Mouse (Mus musculus) cerebellum, postnatal 36 days (tissue): ENCODE measurements around the gene Sap30bp.

Source experiments
- DNase-seq, 2 experiments: peaks; one replicate each; pipeline ENCODE4 v3.0.0; 2021 to 2022; ENCODE audit warnings: mixed read lengths in 2 of 2

Sap30bp gene

DNA sequence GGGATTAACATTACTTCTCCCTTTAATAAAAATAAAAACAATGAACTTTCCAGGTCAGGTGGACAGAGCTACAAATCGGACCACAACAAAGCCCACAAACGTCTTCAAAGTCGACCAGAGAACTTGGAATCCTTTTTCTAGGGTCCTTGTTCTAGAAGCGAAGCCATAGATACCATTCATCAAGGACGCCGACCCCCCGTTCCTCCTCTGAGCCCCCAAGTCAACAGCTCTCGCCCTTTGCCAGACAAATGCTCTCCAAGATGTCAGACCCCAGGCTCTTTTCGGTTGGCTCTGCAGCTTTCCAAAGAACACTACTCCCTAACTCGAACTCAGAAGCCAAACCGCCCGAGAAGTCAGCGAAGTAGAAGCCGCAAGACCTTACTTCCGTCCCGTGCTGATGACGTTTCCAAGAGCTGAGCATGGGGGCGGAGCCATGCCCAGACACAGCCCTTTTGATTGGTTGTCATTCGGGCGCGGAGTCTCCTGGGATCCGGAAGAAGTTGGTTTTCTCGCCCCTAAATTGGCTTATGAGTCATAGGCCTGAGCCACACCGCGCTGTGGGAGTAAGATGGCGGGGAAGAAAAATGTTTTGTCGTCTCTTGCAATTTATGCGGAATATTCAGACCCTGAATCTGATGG lies at the start of gene Sap30bp, which contains the start of gene Recql5:
TSS of gene Sap30bp (plus strand) at position 175 of the 639 bp plus-strand sequence.
TSS of gene Recql5 (minus strand) at position 370 of the 639 bp plus-strand sequence.
- DNase-seq, result peak; percentile 96 to 99

DNA sequence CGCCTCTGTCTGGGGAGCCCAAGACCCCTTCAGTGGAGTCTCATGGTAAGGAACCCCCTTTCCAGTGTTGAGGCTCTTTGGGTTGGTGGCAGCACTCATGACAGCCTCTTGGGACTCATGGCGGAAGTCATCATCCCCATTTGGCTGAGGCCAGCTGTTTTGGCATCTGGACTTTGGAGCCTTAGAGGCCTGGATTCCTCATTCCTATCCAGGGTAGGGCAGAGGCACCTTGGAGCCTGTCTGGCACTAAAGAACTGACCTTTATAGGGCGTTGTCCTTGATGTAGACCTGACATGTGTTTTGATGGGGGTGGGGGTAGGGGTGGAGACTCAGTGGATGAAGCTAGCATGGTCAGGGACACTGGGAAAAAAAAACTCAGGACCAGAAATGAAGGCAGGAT lies 48.7 kb upstream of the Sap30bp start:
- no peak for DNase-seq

DNA sequence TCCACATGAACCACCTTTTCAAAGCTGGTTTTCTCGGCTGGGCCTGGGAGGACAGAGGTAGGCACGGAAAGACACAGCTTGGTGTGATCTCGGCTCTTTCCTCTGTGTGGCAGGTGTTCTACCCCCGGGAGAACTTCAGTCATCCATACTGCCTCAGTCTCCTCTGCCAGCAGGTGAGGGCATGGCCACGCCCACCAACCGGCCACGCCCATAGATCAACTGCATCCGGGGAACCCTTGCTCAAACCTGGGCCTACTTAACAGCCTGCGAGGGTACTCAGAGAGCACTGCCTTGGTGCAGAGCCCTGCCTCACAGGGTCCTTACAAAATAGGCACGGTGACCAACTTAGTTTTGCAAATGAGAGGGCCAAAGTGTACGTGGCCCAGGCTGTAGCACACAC lies 47.8 kb upstream of the Sap30bp start:
- no peak for DNase-seq

DNA sequence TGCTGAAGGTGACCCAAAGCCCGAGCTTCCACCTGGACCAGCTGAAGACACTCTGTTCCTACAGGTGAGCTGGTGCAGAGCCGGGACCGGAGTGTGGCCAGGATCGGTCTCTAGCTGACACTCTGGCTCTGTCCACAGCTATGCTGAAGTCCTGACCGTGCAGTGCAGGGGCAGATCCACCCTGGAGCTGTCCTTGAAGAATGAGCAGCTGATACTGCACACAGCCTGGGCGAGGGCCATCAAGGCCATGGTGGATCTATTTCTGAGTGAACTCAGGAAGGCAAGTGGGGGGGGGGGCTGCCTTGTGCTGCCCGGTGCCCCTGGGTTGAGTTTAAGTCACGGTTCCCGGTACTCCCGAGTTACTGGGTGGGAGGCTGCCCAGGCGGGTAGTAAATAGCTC lies 46.6 kb upstream of the Sap30bp start:
- no peak for DNase-seq

DNA sequence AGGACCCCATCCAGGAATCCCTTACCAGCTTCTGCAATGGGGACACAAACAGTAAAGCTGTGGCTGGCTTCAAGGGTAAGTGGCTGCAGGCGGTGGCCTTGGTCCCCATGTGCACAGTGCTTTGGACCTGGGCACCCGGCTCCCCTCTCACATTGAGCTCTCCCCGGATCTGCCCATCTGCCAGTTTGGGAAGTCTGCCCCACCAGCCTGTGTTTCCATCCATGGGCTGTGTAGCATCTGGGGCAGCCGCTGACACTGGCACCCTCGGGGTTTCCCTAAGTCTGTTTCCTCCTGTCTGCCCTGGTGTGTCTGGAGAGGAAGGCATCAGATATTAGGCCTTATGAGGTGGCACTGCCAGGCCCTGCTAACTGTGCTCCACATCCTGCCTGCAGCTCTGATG lies 45.1 kb upstream of the Sap30bp start:
- DNase-seq, result no peak

DNA sequence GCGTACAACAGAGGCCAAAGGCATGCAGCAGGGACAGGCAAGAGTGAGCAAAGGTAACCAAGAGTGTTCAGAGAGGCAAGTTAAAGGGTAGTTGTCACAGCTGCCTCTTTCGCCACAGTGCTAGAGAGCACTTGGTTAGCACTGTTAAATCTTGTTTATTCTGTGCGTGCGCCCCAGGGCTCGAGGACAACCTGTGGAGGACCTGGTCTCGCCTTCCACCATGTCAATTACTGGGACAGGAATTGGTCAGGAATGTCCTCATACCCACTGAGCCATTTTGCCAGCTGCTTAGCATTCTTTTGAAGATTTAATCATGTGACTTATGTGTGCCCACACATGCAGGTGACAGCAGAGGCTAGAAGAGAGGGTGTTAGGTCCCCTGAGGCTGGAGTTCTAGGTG lies 43.9 kb upstream of the Sap30bp start:
- DNase-seq, result no peak

DNA sequence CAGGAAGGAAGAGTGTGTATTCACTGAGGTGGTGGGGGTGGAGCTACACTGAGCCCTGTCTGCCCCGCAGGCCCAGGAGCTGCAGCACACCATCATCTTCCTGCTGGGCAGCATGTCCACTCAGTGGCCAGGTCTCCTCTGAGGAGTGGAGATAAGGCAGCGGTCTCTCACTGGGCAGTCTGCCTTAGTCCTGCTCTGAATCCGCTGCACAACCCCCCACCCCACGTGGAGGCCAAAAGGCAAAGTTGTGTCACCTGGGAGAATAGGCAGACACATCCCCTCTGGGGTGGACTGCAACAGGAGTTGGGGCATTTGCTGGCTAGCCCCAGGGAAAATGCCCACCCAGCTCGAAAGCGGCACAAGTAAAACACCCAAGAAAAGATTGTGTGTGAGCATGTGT lies 40.9 kb upstream of the Sap30bp start:
- no peak for DNase-seq

DNA sequence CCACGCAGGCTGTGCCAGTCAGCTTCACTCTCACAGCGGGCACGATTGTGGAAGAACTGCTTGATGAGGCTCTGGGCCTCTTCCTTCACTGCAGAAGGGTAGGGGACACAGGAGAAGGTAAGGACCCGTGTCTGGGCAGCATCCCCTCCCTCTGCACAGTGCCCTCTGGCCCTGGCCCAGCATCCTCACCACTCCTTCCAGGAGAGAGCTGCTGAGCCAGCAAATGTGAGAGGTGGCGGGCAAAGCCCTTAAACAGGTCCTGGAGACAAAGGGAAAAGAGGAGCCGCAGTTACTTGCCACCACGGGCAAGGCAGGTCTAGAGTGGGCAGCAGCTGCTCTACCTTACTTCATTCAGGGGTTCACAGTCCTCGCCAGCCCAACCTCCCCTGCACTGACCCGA lies 40.0 kb upstream of the Sap30bp start:
- DNase-seq, result no peak

DNA sequence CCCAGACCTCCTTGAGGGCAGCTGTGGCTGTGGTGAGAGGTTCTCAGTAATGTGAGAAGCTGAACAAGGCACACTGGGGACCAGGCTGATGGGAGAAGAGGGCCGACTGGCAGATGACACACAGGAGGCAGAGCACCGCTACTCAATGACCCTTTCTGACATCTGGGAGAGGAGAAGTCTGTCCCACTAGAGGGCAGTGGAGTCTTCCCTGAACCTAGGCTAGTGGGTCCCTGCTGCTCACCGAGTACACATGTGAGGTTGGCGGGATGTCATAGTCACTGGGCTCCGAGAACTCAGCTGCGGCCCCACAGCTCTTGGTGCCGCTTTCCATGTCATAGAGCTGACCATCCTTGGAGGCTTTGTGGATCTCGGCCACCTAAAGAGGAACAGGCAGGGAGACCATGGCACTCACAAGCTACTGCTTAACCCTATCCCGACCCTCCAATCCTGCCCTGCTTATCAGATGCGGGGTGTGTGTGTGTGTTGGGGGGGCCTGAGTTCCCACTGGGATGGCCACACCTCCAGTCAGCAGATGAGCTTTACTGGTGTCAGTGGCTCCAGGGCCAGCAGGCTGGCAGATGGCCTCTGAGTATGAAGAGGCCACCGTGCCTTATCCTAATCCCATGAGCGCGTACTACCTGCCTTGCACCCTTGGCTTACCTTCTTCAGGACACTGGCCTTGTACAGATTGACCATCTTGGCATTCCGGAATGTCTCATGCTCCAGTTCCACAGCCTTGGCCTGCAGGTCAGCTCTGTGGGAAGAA lies 38.1 kb upstream of the Sap30bp start:
- peak; percentile 40 to 55 for DNase-seq

DNA sequence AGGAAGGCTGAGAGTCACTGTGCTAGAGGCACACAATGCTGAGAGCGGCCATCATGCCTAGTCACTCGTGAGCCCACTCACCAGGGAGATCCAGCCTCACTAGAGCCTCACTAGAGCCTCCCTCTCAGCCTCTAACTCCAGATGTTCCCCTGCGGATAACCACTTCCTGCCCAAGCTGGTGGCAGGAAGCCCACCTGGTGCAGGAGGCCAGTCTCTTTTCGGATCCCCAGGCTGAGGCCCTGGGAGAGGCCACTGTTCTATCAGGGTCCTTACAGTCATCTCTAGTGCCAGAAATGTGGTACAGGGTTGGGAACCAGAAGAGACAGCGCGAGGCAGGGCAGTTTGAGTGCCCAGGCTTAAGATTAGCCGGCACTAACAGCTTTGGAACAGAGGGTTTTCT lies 34.6 kb upstream of the Sap30bp start:
- no peak for DNase-seq

DNA sequence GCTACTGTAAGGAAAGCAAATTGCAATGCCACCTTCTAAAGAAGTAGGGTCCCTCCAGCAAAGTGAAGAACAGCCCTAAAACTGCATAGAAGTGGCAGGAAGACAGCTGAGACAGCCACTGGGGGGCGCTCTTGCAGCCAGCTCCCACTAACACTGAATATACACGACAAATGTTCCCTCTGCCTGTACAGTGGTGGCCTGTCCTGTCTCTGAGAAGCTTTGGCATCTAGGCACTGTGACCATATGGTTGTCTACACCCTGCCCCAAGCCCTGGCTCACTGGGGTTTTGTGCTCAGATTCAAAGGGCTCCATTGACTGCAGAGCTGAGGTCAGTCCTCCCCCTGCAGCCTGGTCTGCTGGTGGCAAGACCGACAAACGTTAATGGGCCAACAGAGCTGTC lies 34.2 kb upstream of the Sap30bp start:
- peak; percentile 75 to 81 for DNase-seq

DNA sequence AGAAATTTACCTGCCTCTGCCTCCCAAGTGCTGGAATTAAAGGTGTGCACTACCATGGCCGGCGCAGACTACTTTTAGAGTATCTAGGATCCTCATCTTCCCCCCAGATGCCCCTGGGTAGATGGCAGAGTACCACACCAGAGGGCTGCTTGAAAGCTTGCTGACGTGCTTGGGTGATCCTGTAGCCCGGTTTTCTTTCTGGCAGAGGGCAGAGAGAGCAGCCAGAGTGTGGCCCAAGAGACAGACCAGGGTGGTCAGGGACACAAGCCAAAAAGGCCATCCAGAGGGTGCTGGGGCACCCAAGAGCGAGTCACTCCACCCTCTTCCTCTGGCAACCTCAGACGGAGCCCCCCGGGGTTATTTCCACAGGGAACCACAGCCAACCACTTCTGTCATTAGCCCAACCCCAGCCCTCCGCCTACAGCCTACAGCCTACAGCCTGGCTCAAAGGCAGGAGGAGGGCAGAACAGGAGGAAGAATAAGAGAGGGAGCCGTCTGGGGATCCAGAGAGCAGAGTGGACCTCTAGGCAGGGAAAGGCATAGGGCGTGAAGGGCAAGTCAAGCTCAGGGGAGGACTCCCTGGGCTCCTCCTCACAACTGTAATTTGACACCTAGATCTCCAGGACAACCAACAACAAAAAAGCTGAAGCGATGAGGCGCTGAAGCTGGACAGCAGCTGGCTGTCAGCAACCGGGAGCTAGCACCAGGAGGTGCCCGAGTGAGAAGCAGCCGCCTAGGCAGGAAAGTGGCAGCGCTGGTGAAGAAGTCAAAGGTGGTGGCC lies 33.4 kb upstream of the Sap30bp start, which contains the start of gene Smim5:
TSS of gene Smim5 (plus strand) at position 481 of the 781 bp plus-strand sequence.
- no peak for DNase-seq

DNA sequence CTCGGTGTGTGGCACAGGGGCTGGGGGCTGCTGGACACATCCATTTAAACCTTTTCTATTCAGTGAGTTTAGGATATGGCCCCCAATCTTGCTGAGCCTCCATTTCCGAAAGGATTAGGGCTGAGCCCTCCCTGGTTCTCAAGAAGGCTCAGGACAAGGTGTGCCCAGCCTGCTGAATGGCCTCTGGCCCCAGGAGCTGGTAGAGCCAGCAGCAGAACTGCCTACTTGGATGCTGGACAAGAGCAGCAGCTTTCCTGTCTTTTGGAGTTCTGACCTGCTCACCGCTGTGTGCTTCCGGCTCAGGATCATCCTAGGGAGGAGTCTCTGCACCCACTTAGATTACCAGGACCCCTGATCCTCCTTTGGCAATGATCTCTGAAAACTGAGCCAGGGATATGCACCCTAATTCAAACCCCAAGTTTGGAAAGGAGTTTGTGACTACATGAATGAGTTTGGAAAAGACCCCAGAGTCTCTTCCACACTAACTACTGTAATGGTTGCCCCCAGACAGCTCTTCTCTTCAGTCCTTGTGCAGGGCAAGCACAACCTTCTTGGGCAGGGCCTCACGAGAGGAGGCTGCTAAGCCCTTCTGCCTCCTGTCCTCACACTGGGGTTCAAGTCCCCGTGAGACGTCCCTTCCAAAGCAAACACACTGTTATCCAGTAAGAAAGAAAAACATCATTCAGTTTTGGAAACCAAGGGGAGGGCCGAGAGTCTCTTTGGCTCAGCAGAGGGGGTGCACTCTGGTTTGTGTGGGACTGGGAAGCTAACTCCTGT lies 32.3 kb upstream of the Sap30bp start:
- DNase-seq, result no peak

DNA sequence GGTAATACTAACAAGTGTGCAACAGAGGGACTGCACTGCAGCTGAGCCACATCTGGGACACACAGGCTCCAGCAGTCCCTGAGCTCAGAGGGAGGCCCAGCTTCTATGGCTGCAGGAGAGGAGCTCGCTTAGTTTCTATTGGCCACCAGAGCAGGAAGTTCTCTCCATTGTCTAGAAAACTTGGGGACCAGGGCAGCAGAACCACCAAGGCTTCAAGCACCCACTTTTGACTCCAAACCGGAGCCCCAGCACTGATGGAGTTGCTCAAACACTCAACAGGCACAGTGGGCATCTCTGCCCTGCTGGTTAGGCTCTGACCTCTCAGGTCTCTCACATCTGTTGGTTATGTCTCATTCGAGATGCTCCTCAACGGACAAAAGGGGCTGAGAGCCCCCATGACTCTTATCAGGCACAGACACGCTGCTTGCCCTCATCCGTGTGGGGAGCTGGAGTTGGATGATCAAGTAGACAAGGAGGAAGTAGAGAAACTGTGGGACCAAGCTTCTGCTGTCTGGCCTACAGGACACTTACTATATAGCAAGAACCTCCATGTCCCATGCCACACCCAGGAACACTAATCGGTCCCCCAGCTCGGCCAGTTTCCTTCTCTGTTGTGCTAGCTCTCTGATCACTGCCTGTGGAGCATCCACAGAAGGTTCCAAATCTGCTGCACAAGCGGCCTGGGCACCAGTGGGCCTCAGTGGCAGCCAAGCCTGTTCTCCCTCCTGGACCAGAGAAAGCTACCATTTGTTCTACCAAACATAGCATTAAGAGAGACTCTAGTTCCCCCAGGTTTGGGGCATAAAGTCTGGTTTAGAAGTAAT lies 31.5 kb upstream of the Sap30bp start:
- DNase-seq, result no peak

DNA sequence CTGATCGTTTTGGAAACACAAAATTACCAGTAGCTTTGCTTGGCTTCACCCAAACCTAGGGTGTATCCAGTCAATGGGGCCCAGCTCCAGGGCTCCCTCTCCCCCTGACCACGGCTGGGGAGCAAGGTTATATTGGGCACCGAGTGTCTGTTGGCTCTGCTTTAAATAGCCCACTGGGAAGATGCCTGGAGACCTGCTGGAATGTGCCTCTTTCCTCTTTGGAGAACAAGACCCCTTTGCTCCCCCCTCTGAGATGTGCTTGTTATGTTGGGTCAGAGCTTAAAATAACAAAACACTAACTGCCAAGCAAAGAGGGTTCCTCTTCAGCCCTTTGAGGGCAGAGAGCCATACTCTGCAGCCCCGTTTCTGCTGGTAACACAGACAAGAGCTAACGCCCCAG lies 30.9 kb upstream of the Sap30bp start:
- no peak for DNase-seq

DNA sequence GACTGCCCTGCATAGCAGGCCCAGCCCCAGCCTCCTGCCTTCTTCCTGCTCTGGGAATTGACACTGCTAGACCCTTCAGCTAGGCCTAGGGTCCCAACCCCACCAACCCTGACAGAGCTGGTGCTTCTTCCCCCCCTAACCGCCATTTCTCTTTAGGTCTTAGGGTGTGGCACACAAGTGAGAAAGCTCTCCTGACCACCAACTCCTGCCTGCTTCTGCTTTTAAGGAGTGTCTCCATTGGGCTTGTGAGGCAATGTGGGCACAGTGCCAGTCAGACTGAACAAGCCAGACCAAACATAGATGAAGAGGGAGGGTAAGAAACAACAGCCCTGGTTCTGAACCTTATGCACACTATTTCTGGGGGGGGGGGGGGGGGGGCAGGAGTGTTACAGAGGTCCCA lies 30.3 kb upstream of the Sap30bp start:
- DNase-seq, result no peak

DNA sequence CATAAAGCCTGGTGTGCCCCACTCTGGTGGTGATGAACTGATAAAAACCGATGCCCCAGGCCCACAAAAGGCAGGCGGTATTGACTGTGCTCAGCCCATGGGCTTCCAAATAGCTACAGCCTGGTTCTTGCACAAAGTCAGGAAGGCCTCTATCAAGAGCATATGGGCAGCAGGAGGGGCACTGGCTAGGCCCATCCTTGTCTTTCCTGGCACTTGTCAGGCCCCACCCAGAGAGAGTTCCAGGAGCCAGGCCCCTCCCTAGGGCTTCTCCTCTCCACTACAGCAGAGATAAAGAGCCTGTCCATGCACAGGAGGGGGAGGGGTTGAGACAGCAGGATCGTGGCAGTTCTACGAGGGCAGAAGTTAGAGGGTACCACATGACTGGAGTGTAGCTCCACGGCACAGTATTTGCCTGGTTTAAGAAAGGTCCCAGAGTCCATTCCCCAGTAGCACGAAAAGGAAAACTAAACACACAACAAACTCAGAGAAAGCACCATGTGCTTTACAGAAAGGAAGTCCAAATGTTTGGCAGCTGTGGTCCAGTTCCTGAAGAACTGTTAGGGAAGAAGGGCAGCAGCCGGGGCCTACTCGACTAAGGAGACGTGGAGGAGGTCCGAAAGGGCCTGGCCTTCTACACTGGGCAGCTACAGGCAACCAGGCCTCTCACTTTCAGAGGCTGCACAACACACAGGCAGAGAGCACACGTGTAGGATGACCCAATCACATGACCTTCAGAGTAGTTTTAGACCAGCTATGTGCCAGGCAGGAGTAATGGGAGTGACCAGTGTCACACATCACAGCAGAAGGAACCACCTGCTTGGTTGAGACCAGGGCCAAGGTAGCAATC lies 29.5 kb upstream of the Sap30bp start:
- DNase-seq, result no peak

DNA sequence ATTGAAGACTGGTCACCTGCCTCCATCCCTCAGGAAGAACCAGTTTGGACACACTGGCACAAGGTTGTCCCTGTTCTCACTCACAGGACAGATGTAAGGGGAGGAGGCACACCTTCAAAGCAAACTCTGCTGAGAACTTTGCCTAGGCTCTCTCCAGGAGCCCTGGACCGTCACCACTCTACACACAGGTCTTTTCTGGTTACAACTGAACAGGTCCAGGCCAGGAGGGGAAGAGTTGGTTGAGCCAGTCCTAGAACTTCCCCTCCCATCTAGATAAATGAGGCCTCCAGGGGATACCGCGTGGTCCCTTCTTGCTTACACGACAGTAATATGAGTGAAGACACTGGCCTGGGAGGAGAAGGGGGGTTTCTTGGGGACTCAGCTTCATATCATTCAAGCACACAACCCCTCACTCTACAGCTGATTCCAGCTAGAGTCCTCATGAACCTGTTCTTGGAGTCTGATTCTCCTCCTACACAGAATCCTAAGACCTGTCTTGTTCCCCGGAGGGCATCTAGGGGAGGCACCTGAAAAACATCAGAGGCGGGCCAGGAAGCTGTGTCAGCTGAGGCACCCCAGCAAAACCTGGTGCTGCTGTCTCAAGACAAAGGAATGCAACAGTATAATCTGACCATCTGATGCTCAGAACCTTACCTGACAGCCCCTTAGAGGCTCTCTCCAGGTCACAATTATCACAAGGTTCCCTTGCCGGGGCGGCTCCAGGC lies 28.7 kb upstream of the Sap30bp start:
- DNase-seq, result no peak

DNA sequence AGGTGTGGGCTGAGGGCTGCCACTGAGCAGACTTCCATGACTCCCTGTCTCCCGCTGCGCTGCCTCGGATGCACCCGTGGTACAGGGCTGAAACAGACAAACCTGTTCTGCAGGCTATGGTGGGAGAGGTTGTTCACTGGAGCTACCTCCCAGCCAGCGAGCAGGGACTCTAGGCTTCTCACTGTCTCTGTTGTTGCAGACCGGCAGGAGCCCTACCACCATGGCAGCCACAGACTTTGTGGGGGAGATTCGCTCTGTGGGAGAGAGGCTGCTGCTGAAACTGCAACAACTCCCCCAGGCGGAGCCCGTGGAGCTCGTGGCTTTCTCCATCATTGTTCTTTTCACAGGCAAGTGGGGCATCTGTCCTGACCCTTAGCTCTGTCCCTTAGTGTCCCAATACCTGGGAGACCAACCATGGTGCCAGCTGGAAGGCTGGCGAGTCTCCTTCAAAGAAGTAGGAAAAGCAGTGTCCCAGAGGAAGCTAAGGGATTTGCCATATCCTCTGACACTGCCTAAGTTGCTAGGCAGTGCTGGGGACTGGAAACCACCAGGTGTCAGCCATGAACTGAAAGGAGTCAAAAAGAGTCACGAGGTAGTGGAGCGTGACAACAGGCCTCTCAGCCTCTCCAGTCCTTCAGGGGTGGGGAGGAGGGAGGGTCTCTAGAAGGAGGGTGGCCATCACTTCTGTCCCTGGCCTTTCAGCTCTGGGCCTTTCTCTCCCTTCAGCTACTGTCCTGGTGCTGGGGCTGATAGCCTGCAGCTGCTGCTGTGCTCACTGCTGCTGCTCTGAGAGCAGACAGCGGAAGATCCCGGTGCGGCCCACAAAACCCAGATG lies 27.9 kb upstream of the Sap30bp start:
- no peak for DNase-seq
